30 mouse cellular contexts compared by ENCODE assay signal in genomic region chr10:80004233-80004705, GRCm38 (mm10). TPM values are rescaled to one million over a fixed set of nuclear protein-coding genes. Genes with fewer than 3 reads are reported as not detected.
A peak's percentile ranks its signal among the peaks of the same experiment; 100 is the strongest.
DNase-seq lines count a peak whose midpoint lies in the region; ATAC-seq and TF ChIP-seq lines count a peak whose summit lies in the region.
"Had no signal": no experiment of that assay in that cellular context is flagged by ENCODE, and none has a peak within 500 bp of the region (broad histone marks: within the 10 kb centered on the region; RNA-seq: fewer than 3 reads in every experiment).

No protein-coding gene starts in this region.

- H3K4me3 ChIP-seq in lung, postnatal 0 days (ENCODE audit: low read depth, low read length), result no peak overlapping the region
- no peak overlapping the region for H3K4me3 ChIP-seq in lung, adult 2 months (replicated peaks; ENCODE audit: extremely low read depth, low read depth, low read length)
- no peak overlapping the region for H3K4me3 ChIP-seq in intestine, embryonic 15.5 days (replicated peaks)
- H3K4me3 ChIP-seq: heart, embryonic 10.5 days; kidney, embryonic 15.5 days; layer of hippocampus, adult 2 months; limb, embryonic 13.5 days; midbrain, embryonic 12.5 days; neural tube, embryonic 13.5 days; stomach, embryonic 15.5 days had no signal

- 0 out of 2 replicates have a peak, but pooled peaks cover 5% of the 10 kb centered on the region for H3K4me1 ChIP-seq in lung, postnatal 0 days (ENCODE audit: insufficient read depth, low read depth, low read length)
- peaks cover 8% of the 10 kb centered on the region for H3K4me1 ChIP-seq in lung, adult 2 months (ENCODE audit: control insufficient read depth, insufficient read depth, low read length)
- peaks cover 12% of the 10 kb centered on the region for H3K4me1 ChIP-seq in intestine, embryonic 15.5 days (replicated peaks)
- H3K4me1 ChIP-seq: midbrain, embryonic 12.5 days; neural tube, embryonic 13.5 days had no signal

- DNase-seq in adrenal gland, adult (ENCODE audit: inconsistent age in 2 of 2, low spot score in 1 of 2), result peak; percentile 86 to 90
- DNase-seq in adrenal gland, postnatal 4 days (ENCODE audit: low spot score in 2 of 2), result no peak
- DNase-seq in lung, postnatal 0 days (ENCODE audit: low spot score), result no peak
- no peak for DNase-seq in lung, adult 2 months
- peak; percentile 60 for DNase-seq in adrenal gland, postnatal 25 days
- no peak for DNase-seq in cerebellum, adult 9-11 months
- DNase-seq: cerebellum, adult 2 months; cerebellum, postnatal 36 days; gastrocnemius, postnatal 25 days; kidney, adult 18-20 months; kidney, postnatal 25 days; lung, postnatal 4 days; retina, postnatal 1 day; right cerebral cortex, postnatal 14 days; thymus, postnatal 14 days had no signal

- no peak overlapping the region for H3K4me2 ChIP-seq in lung, postnatal 0 days (replicated peaks; ENCODE audit: low read depth, low read length)
- no peak overlapping the region for H3K4me2 ChIP-seq in intestine, embryonic 15.5 days (replicated peaks)
- H3K4me2 ChIP-seq: hindbrain, embryonic 14.5 days; kidney, embryonic 15.5 days; limb, embryonic 13.5 days; midbrain, embryonic 12.5 days; neural tube, embryonic 13.5 days; stomach, embryonic 15.5 days had no signal

- H3K27ac ChIP-seq in lung, postnatal 0 days (ENCODE audit: low read length), result peak overlapping the region; percentile 62; the same call in 1 of the 2 replicates
- no peak overlapping the region for H3K27ac ChIP-seq in intestine, embryonic 15.5 days
- H3K27ac ChIP-seq: hindbrain, embryonic 14.5 days; kidney, embryonic 15.5 days; layer of hippocampus, adult 2 months; limb, embryonic 13.5 days; midbrain, embryonic 12.5 days; neural tube, embryonic 13.5 days; stomach, embryonic 15.5 days had no signal

- H3K9me3 ChIP-seq in lung, postnatal 0 days (ENCODE audit: low read length), result no peaks in the 10 kb centered on the region
- no peaks in the 10 kb centered on the region for H3K9me3 ChIP-seq in intestine, embryonic 15.5 days
- H3K9me3 ChIP-seq: heart, embryonic 10.5 days; kidney, embryonic 15.5 days; limb, embryonic 13.5 days; megakaryocyte, embryonic 14.5 days; midbrain, embryonic 12.5 days; neural tube, embryonic 13.5 days; stomach, embryonic 15.5 days had no signal

- 0 out of 2 replicates have a peak, but pooled peaks cover 4% of the 10 kb centered on the region for H3K36me3 ChIP-seq in lung, postnatal 0 days (ENCODE audit: insufficient read depth, low read length)
- no peaks in the 10 kb centered on the region for H3K36me3 ChIP-seq in intestine, embryonic 15.5 days
- H3K36me3 ChIP-seq: limb, embryonic 13.5 days had no signal

- no peak for TF ChIP-seq POLR2A in lung, adult 2 months (IDR thresholded peaks at IDR 0.05; ENCODE audit: borderline replicate concordance, extremely low read depth, low read depth, low read length)

- TF ChIP-seq EP300 in lung, postnatal 0 days (IDR thresholded peaks at IDR 0.05), result no peak

- no peak for TF ChIP-seq CTCF in lung, postnatal 0 days (IDR thresholded peaks at IDR 0.05)
- TF ChIP-seq CTCF in lung, adult 2 months (IDR thresholded peaks at IDR 0.05; ENCODE audit: insufficient read depth, low read length), result no peak

- no peaks in the 10 kb centered on the region for H3K27me3 ChIP-seq in lung, postnatal 0 days (replicated peaks; ENCODE audit: insufficient read depth, low read length)
- no peaks in the 10 kb centered on the region; the same call in 1 of the 2 replicates for H3K27me3 ChIP-seq in intestine, embryonic 15.5 days (replicated peaks)
- H3K27me3 ChIP-seq: CH12.LX; megakaryocyte, embryonic 14.5 days; stomach, embryonic 15.5 days had no signal

- H3K9ac ChIP-seq in lung, postnatal 0 days (replicated peaks; ENCODE audit: low read depth), result no peak overlapping the region
- no peak overlapping the region for H3K9ac ChIP-seq in intestine, embryonic 15.5 days
- H3K9ac ChIP-seq: hindbrain, embryonic 14.5 days; kidney, embryonic 15.5 days; limb, embryonic 13.5 days; liver, embryonic 14.5 days; midbrain, embryonic 12.5 days; neural tube, embryonic 13.5 days; stomach, embryonic 15.5 days had no signal

- no peak for ATAC-seq in lung, postnatal 0 days
- no peak; the same call in 1 of the 2 replicates for ATAC-seq in intestine, embryonic 15.5 days
- ATAC-seq: forebrain, embryonic 14.5 days; inflammation-experienced regulatory T-cells, adult 6 months had no signal

- 74% methylated on average over 8 of the region's 8 CpGs for WGBS in lung, postnatal 0 days
- 77% methylated on average over 8 of the region's 8 CpGs for WGBS in lung, adult 2 months
- WGBS in intestine, embryonic 15.5 days, result 85% methylated on average over 8 of the region's 8 CpGs

RNA-seq across cellular contexts. Expression of gene Abca7, which starts 8.0 kb away (rescaled TPM):
- total RNA-seq in adrenal gland, postnatal 4 days (2021), result 10 to 100 TPM; 21.9 to 23.0 TPM
- polyA plus RNA-seq in lung, postnatal 0 days (2015; fragmentation: Nextera tagmentation; extraction: Ambion mirVana), result 5.5 and 6.5 TPM in 2 replicates
- polyA plus RNA-seq in lung, adult 2 months (2012; rRNA removed), result 31.4 and 38.2 TPM in 2 replicates
- 24.2 and 29.1 TPM in 2 replicates for total RNA-seq in adrenal gland, postnatal 25 days (2021)
- 3.0 and 3.7 TPM in 2 replicates for polyA plus RNA-seq in intestine, embryonic 15.5 days (2015; fragmentation: Nextera tagmentation; extraction: Ambion mirVana)

RNA-seq across cellular contexts. Expression of gene Arhgap45, which starts 12.2 kb away (rescaled TPM):
- 1 to 10 TPM; 7.1 to 8.5 TPM for total RNA-seq in adrenal gland, postnatal 4 days (2021)
- polyA plus RNA-seq in lung, postnatal 0 days (2015; fragmentation: Nextera tagmentation; extraction: Ambion mirVana), result 20.1 and 22.2 TPM in 2 replicates
- 102 and 103 TPM in 2 replicates for polyA plus RNA-seq in lung, adult 2 months (2012; rRNA removed)
- total RNA-seq in adrenal gland, postnatal 25 days (2021), result 3.7 and 4.3 TPM in 2 replicates
- polyA plus RNA-seq in intestine, embryonic 15.5 days (2015; fragmentation: Nextera tagmentation; extraction: Ambion mirVana), result 6.3 and 6.5 TPM in 2 replicates

RNA-seq across cellular contexts. Expression of gene Cnn2, which starts 15.9 kb away (rescaled TPM):
- total RNA-seq in adrenal gland, postnatal 4 days (2021), result 10 to 100 TPM; 40.9 to 48.7 TPM
- 483 and 567 TPM in 2 replicates for polyA plus RNA-seq in lung, postnatal 0 days (2015; fragmentation: Nextera tagmentation; extraction: Ambion mirVana)
- 387 and 395 TPM in 2 replicates for polyA plus RNA-seq in lung, adult 2 months (2012; rRNA removed)
- total RNA-seq in adrenal gland, postnatal 25 days (2021), result 28.3 and 29.8 TPM in 2 replicates
- polyA plus RNA-seq in intestine, embryonic 15.5 days (2015; fragmentation: Nextera tagmentation; extraction: Ambion mirVana), result 239 and 242 TPM in 2 replicates

RNA-seq across cellular contexts. Expression of gene Tmem259, which starts 20.1 kb away (rescaled TPM):
- total RNA-seq in adrenal gland, postnatal 4 days (2021), result 100 to 1,000 TPM; 146 to 147 TPM
- polyA plus RNA-seq in lung, postnatal 0 days (2015; fragmentation: Nextera tagmentation; extraction: Ambion mirVana), result 26.7 and 27.6 TPM in 2 replicates
- polyA plus RNA-seq in lung, adult 2 months (2012; rRNA removed), result 294 and 318 TPM in 2 replicates
- total RNA-seq in adrenal gland, postnatal 25 days (2021), result 159 and 161 TPM in 2 replicates
- 18.1 and 19.6 TPM in 2 replicates for polyA plus RNA-seq in intestine, embryonic 15.5 days (2015; fragmentation: Nextera tagmentation; extraction: Ambion mirVana)

RNA-seq across cellular contexts. Expression of gene Grin3b, which starts 33.8 kb away (rescaled TPM):
- total RNA-seq in adrenal gland, postnatal 4 days (2021), result under 1 TPM; 0.25 to 0.39 TPM
- polyA plus RNA-seq in lung, postnatal 0 days (2015; fragmentation: Nextera tagmentation; extraction: Ambion mirVana), result 0.24 and 0.32 TPM in 2 replicates
- polyA plus RNA-seq in lung, adult 2 months (2012; rRNA removed), result 0.33 TPM in 1 of 2 replicates, not detected in the other
- total RNA-seq in adrenal gland, postnatal 25 days (2021), result 0.12 TPM in 1 of 2 replicates, not detected in the other
- 0.11 TPM in 2 replicates for polyA plus RNA-seq in intestine, embryonic 15.5 days (2015; fragmentation: Nextera tagmentation; extraction: Ambion mirVana)
- total RNA-seq: gastrocnemius, postnatal 25 days had no signal
- polyA plus RNA-seq: urinary bladder, adult 2 months had no signal

Comparison
In these comparisons a context has a peak if more than half of its experiments do, and no peak if none do; other contexts are left out.
1. DNase-seq: peak in adrenal gland, adult (2 of 2) and adrenal gland, postnatal 25 days (single experiment); none in adrenal gland, postnatal 4 days (0 of 2), lung, postnatal 0 days (single experiment), lung, adult 2 months (single experiment) and cerebellum, adult 9-11 months (single experiment).